Mouse (Mus musculus) heart, embryonic 15.5 days (tissue): ENCODE results near the gene Olfr969. TPM values are rescaled to one million over a fixed set of nuclear protein-coding genes. Genes with fewer than 3 reads are reported as not detected.
"Not testable (repeated sequence)": the region's sequence is repeated elsewhere in the genome, so short reads cannot be mapped to it uniquely, and the experiment has no call there.

Experiments
- ATAC-seq: fragments of 200-750 bp; cut with Nextera tagmentation; replicated peaks from 2 replicates; pipeline ENCODE4 v1.8.0; 2017; ENCODE audit warnings: low read depth, moderate TSS enrichment; ENCODE audit not compliant: insufficient number of reproducible peaks, insufficient read depth, low FRiP score
- H3K27ac ChIP-seq: fragments of 300-500 bp; sonication (generic); 2 replicates; pipeline ENCODE4 v1.5.1; 2015; ENCODE audit warnings: mild to moderate bottlenecking, inconsistent platforms
- H3K27me3 ChIP-seq: fragments of 300-500 bp; sonication (generic); 2 replicates; pipeline ENCODE4 v1.6.1; 2015; ENCODE audit warnings: inconsistent platforms
- H3K36me3 ChIP-seq: fragments of 300-500 bp; sonication (generic); 2 replicates; pipeline ENCODE4 v1.6.1; 2015; ENCODE audit warnings: mild to moderate bottlenecking, inconsistent platforms
- H3K4me1 ChIP-seq: fragments of 300-500 bp; sonication (generic); replicated peaks from 2 replicates; pipeline ENCODE4 v1.6.1; 2015; ENCODE audit warnings: inconsistent platforms
- H3K4me2 ChIP-seq: fragments of 300-500 bp; sonication (generic); 2 replicates; pipeline ENCODE4 v1.6.1; 2015; ENCODE audit warnings: inconsistent platforms, mild to moderate bottlenecking, moderate library complexity
- H3K4me3 ChIP-seq: fragments of 300-500 bp; sonication (generic); 2 replicates; pipeline ENCODE4 v1.5.1; 2015; ENCODE audit warnings: mild to moderate bottlenecking, inconsistent platforms
- H3K9ac ChIP-seq: fragments of 300-500 bp; sonication (generic); 2 replicates; pipeline ENCODE4 v1.6.1; 2015; ENCODE audit warnings: mild to moderate bottlenecking, inconsistent platforms
- H3K9me3 ChIP-seq: fragments of 300-500 bp; sonication (generic); replicated peaks from 2 replicates; pipeline ENCODE4 v1.6.1; 2016; ENCODE audit warnings: inconsistent platforms
- WGBS: fragments of 180-500 bp; shearing (Covaris S2); methylation state at CpG from one replicate; pipeline ENCODE4 v1.1.7; 2015; ENCODE audit warnings: mixed read lengths; 5-methylcytosine and 5-hydroxymethylcytosine counted together
- polyA plus RNA-seq: library from polyadenylated mRNA; unstranded; fragments of >200 nt; fragmentation: Nextera tagmentation; extraction: Ambion mirVana; gene quantifications from 2 replicates; pipeline ENCODE4 v1.2.1, GENCODE M21; 2015

The Olfr969 gene
- polyA plus RNA-seq, result not detected in 2 replicates

GRCm38 (mm10) chr9:39790558-39790957, at the start of gene Olfr969:
Gene Olfr969, plus strand, starts transcription at chr9:39790945.
- H3K4me3 ChIP-seq, result no peak within 1 kb of the TSS
- no peaks in the 10 kb centered on the region for H3K9me3 ChIP-seq
- H3K27me3 ChIP-seq, result no peaks in the 10 kb centered on the region
- 61% methylated on average over 2 of the region's 2 CpGs for WGBS
- no peaks in the 10 kb centered on the region for H3K36me3 ChIP-seq
- H3K4me2 ChIP-seq, result no peak within 1 kb of the TSS
- no peak for ATAC-seq
- H3K9ac ChIP-seq, result no peak within 1 kb of the TSS
- no peaks in the 10 kb centered on the region for H3K4me1 ChIP-seq
- H3K27ac ChIP-seq, result no peak within 1 kb of the TSS

- Histone ChIP-seq H3K4me3 (no peak within 1 kb of the TSS), H3K4me2 (no peak within 1 kb of the TSS)
- no peak for ATAC-seq
Measured at GRCm38 (mm10) chr9:39745949-39746348, 44.8 kb upstream of the Olfr969 start, which contains the start of gene Olfr967. Gene Olfr967, plus strand, starts transcription at chr9:39746249.

GRCm38 (mm10) chr9:39746428-39746827, 44.3 kb upstream of the Olfr969 start:
- Histone ChIP-seq H3K9ac (no peak overlapping the region), H3K4me3 (no peak overlapping the region), H3K36me3 (no peaks in the 10 kb centered on the region), H3K4me1 (no peaks in the 10 kb centered on the region), H3K27me3 (no peaks in the 10 kb centered on the region), H3K27ac (no peak overlapping the region), H3K9me3 (no peaks in the 10 kb centered on the region), H3K4me2 (no peak overlapping the region)
- WGBS, result 82% methylated on average over 1 of the region's 1 CpGs
- ATAC-seq, result no peak

More at GRCm38 (mm10) chr9:39745949-39746348, 44.8 kb upstream of the Olfr969 start, which contains the start of gene Olfr967:
- Histone ChIP-seq H3K9ac (no peak within 1 kb of the TSS), H3K27me3 (no peaks in the 10 kb centered on the region), H3K9me3 (no peaks in the 10 kb centered on the region), H3K4me1 (no peaks in the 10 kb centered on the region), H3K36me3 (no peaks in the 10 kb centered on the region), H3K27ac (no peak within 1 kb of the TSS)

- no peak for ATAC-seq
- H3K36me3 ChIP-seq, result no peaks in the 10 kb centered on the region
- no peak within 1 kb of the TSS for H3K4me3 ChIP-seq
- no peak within 1 kb of the TSS for H3K9ac ChIP-seq
- no peaks in the 10 kb centered on the region for H3K4me1 ChIP-seq
- no peaks in the 10 kb centered on the region for H3K27me3 ChIP-seq
- no peak within 1 kb of the TSS for H3K27ac ChIP-seq
- H3K9me3 ChIP-seq, result no peaks in the 10 kb centered on the region
- no peak within 1 kb of the TSS for H3K4me2 ChIP-seq
- WGBS, result 52% methylated on average over 1 of the region's 1 CpGs
Measured at GRCm38 (mm10) chr9:39783153-39783552, 7.6 kb upstream of the Olfr969 start, which contains the start of gene Olfr968. Gene Olfr968, minus strand, starts transcription at chr9:39783253.

GRCm38 (mm10) chr9:39808560-39808959, 17.8 kb downstream of the Olfr969 start, which contains the start of gene Olfr970:
Gene Olfr970, plus strand, starts transcription at chr9:39808860.
- Histone ChIP-seq H3K4me3 (no peak within 1 kb of the TSS), H3K9ac (no peak within 1 kb of the TSS), H3K27ac (no peak within 1 kb of the TSS), H3K4me1 (no peaks in the 10 kb centered on the region), H3K27me3 (no peaks in the 10 kb centered on the region), H3K9me3 (no peaks in the 10 kb centered on the region), H3K4me2 (no peak within 1 kb of the TSS), H3K36me3 (no peaks in the 10 kb centered on the region)
- 70% methylated on average over 4 of the region's 4 CpGs for WGBS
- ATAC-seq, result no peak

GRCm38 (mm10) chr9:39836576-39836975, 45.8 kb downstream of the Olfr969 start, which contains the start of gene Olfr971:
Gene Olfr971, plus strand, starts transcription at chr9:39836876.
- H3K27ac ChIP-seq, ATAC-seq, H3K36me3 ChIP-seq, H3K9me3 ChIP-seq, H3K4me1 ChIP-seq, H3K27me3 ChIP-seq, H3K4me2 ChIP-seq, H3K9ac ChIP-seq, H3K4me3 ChIP-seq: not testable (repeated sequence)
- WGBS, result 78% methylated on average over 2 of the region's 2 CpGs

Other genes with a start within 250 kb of the Olfr969 start
- not detected in 2 replicates for gene Olfr958, start 236.9 kb upstream of the Olfr969 start, polyA plus RNA-seq
- gene Olfr959, start 215.4 kb upstream of the Olfr969 start, polyA plus RNA-seq, result not detected in 2 replicates
- gene AW551984, start 186.5 kb upstream of the Olfr969 start, polyA plus RNA-seq, result 8.2 and 11.3 TPM in 2 replicates
- not detected in 2 replicates for gene Olfr148, start 180.3 kb upstream of the Olfr969 start, polyA plus RNA-seq
- gene Olfr960, start 169.6 kb upstream of the Olfr969 start, polyA plus RNA-seq, result not detected in 2 replicates
- not detected in 2 replicates for gene Olfr961, start 145.9 kb upstream of the Olfr969 start, polyA plus RNA-seq
- gene Olfr963, start 123.7 kb upstream of the Olfr969 start, polyA plus RNA-seq, result not detected in 2 replicates
- not detected in 2 replicates for gene Olfr149, start 83.8 kb upstream of the Olfr969 start, polyA plus RNA-seq
- not detected in 2 replicates for gene Olfr965, start 79.6 kb upstream of the Olfr969 start, polyA plus RNA-seq
- gene Olfr150, start 60.0 kb upstream of the Olfr969 start, polyA plus RNA-seq, result not detected in 2 replicates
- not detected in 2 replicates for gene Olfr967, start 44.7 kb upstream of the Olfr969 start, polyA plus RNA-seq
- gene Olfr968, start 7.7 kb upstream of the Olfr969 start, polyA plus RNA-seq, result not detected in 2 replicates
- not detected in 2 replicates for gene Olfr970, start 17.9 kb downstream of the Olfr969 start, polyA plus RNA-seq
- gene Olfr971, start 45.9 kb downstream of the Olfr969 start, polyA plus RNA-seq, result not detected in 2 replicates
- gene Olfr972, start 75.5 kb downstream of the Olfr969 start, polyA plus RNA-seq, result not detected in 2 replicates
- not detected in 2 replicates for gene Olfr229, start 116.4 kb downstream of the Olfr969 start, polyA plus RNA-seq
- gene Olfr974, start 146.6 kb downstream of the Olfr969 start, polyA plus RNA-seq, result not detected in 2 replicates
- not detected in 2 replicates for gene Olfr975, start 161.1 kb downstream of the Olfr969 start, polyA plus RNA-seq
- gene Olfr976, start 170.2 kb downstream of the Olfr969 start, polyA plus RNA-seq, result not detected in 2 replicates
- gene Olfr978, start 201.2 kb downstream of the Olfr969 start, polyA plus RNA-seq, result not detected in 2 replicates
- gene Olfr979, start 212.5 kb downstream of the Olfr969 start, polyA plus RNA-seq, result not detected in 2 replicates
- not detected in 2 replicates for gene Olfr980, start 218.6 kb downstream of the Olfr969 start, polyA plus RNA-seq
- gene Olfr981, start 230.5 kb downstream of the Olfr969 start, polyA plus RNA-seq, result not detected in 2 replicates